18 mouse cellular contexts compared by ENCODE assay signal in the genomic region with DNA sequence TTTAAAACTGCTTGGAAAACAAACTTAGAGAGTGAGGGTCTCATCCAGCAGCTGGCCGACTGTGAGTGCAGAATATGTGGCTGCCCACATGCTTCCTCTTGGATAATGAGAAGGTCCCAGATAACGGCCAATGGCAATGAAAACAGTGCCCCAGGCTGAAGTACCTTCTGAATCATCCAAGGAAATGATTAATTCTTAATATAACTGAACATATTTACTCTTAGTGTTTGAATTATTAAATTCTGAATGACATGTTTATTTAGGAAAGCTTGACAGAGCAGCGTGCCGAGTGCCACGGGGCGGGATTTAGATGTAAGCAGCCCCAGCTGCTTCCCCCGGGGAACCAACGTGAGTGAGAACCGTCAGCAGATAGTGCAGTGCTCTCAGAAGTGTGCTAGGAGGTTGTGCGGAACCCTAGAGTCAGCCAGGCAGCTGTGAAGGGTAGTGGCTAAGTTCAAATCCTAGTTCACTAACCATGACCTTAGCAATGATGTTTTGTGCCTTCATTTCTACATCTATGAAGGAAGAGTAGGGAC.
DNase-seq lines count a peak whose midpoint lies in the region; ATAC-seq lines count a peak whose summit lies in the region.
"Had no signal": no experiment of that assay in that cellular context is flagged by ENCODE, and none has a peak within 500 bp of the region (broad histone marks: within the 10 kb centered on the region; RNA-seq: fewer than 3 reads in every experiment).

No protein-coding gene starts in this region.

- H3K9me3 ChIP-seq in midbrain, embryonic 13.5 days, result no peaks in the 10 kb centered on the region
- no peaks in the 10 kb centered on the region for H3K9me3 ChIP-seq in midbrain, embryonic 15.5 days
- H3K9me3 ChIP-seq: embryonic facial prominence, embryonic 13.5 days; heart, embryonic 15.5 days; neural tube, embryonic 12.5 days had no signal

- no peak overlapping the region for H3K9ac ChIP-seq in midbrain, embryonic 13.5 days (replicated peaks)
- no peak overlapping the region for H3K9ac ChIP-seq in midbrain, embryonic 15.5 days
- H3K9ac ChIP-seq: embryonic facial prominence, embryonic 13.5 days; heart, embryonic 15.5 days; neural tube, embryonic 12.5 days had no signal

- H3K4me2 ChIP-seq in midbrain, embryonic 13.5 days (replicated peaks), result no peak overlapping the region
- no peak overlapping the region for H3K4me2 ChIP-seq in midbrain, embryonic 15.5 days
- H3K4me2 ChIP-seq: embryonic facial prominence, embryonic 13.5 days; heart, embryonic 15.5 days; neural tube, embryonic 12.5 days had no signal

- intact Hi-C loops in heart, postnatal 36 days (cut with DNase I), result loop anchor here (5.0 kb wide), 1 partner anchor 225 kb away; no protein-coding TSS in a partner anchor

- H3K27me3 ChIP-seq in midbrain, embryonic 13.5 days, result no peaks in the 10 kb centered on the region
- H3K27me3 ChIP-seq in midbrain, embryonic 15.5 days (replicated peaks), result no peaks in the 10 kb centered on the region
- H3K27me3 ChIP-seq: embryonic facial prominence, embryonic 13.5 days; heart, embryonic 15.5 days; neural tube, embryonic 12.5 days; Patski had no signal

- peak; percentile 85 for DNase-seq in heart, adult 11 months
- DNase-seq in heart, postnatal 36 days, result no peak
- DNase-seq in retina, embryonic 14.5 days (ENCODE audit: low spot score), result peak; percentile 12
- no peak for DNase-seq in spleen, postnatal 14 days (ENCODE audit: low spot score in 2 of 2)
- no peak for DNase-seq in cerebellum, adult 18-20 months
- DNase-seq in adrenal gland, adult 2 months, result no peak
- DNase-seq: adrenal gland, postnatal 14 days; cerebellum, postnatal 14 days; gastrocnemius, postnatal 10 days; heart, adult 18-20 months; spleen, adult 18-20 months had no signal

- H3K27ac ChIP-seq in midbrain, embryonic 13.5 days, result no peak overlapping the region
- no peak overlapping the region for H3K27ac ChIP-seq in midbrain, embryonic 15.5 days
- H3K27ac ChIP-seq: embryonic facial prominence, embryonic 13.5 days; heart, embryonic 15.5 days; neural tube, embryonic 12.5 days had no signal

- no peaks in the 10 kb centered on the region for H3K36me3 ChIP-seq in midbrain, embryonic 13.5 days
- no peaks in the 10 kb centered on the region for H3K36me3 ChIP-seq in midbrain, embryonic 15.5 days (replicated peaks)
- H3K36me3 ChIP-seq: neural tube, embryonic 12.5 days had no signal

- peaks cover 2% of the 10 kb centered on the region; the same call in 1 of the 2 replicates for H3K4me1 ChIP-seq in midbrain, embryonic 13.5 days (replicated peaks)
- 0 out of 2 replicates have a peak, but pooled peaks cover 4% of the 10 kb centered on the region for H3K4me1 ChIP-seq in midbrain, embryonic 15.5 days
- H3K4me1 ChIP-seq: embryonic facial prominence, embryonic 13.5 days; neural tube, embryonic 12.5 days had no signal

- 0 out of 2 replicates have a peak, but pooled peaks have one; percentile 40 for ATAC-seq in midbrain, embryonic 13.5 days
- no peak for ATAC-seq in midbrain, embryonic 15.5 days (replicated peaks)
- ATAC-seq: forebrain, embryonic 14.5 days; Patski had no signal

- WGBS in midbrain, embryonic 13.5 days, result 67% methylated on average over 10 of the region's 10 CpGs
- WGBS in midbrain, embryonic 15.5 days, result 66% methylated on average over 10 of the region's 10 CpGs

- no peak overlapping the region for H3K4me3 ChIP-seq in midbrain, embryonic 13.5 days (replicated peaks)
- no peak overlapping the region for H3K4me3 ChIP-seq in midbrain, embryonic 15.5 days
- H3K4me3 ChIP-seq: embryonic facial prominence, embryonic 13.5 days; heart, embryonic 15.5 days; neural tube, embryonic 12.5 days had no signal

Comparison
In these comparisons a context has a peak if more than half of its experiments do, and no peak if none do; other contexts are left out.
1. DNase-seq: peak in heart, adult 11 months (single experiment) and retina, embryonic 14.5 days (single experiment); none in heart, postnatal 36 days (0 of 2), spleen, postnatal 14 days (0 of 2), cerebellum, adult 18-20 months (0 of 2) and adrenal gland, adult 2 months (single experiment).